1 mouse cellular context compared by ENCODE assay signal in the genomic region with DNA sequence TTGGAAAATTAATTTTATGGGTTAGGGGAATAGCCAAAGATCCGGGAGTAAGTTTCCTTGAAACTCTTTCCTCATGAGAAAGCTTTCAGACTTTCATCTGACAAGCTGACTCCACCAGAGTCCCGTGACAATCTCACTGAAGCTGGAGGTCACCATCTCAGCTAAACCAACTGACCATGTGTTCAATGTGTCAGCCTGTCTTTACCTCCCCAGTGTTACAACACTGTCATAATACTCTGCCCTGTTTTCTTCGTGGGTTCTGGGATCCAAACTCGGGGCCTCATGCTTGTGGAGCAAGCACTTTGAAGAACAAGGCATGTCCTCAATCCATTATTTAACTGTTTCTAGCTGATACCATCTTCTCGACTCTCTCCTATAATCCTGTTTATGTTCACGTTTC. TPM values are rescaled to one million over a fixed set of nuclear protein-coding genes. Genes with fewer than 3 reads are reported as not detected.
"Had no signal": no experiment of that assay in that cellular context is flagged by ENCODE, and none has a peak within 500 bp of the region (broad histone marks: within the 10 kb centered on the region; RNA-seq: fewer than 3 reads in every experiment).

No protein-coding gene starts in this region.

RNA-seq across cellular contexts. Expression of a gene that starts 9.8 kb away (rescaled TPM):
- polyA plus RNA-seq: limb, embryonic 12.5 days had no signal
